Mouse (Mus musculus): Measurements from ENCODE around the gene Rtl1. TPM values are rescaled to one million over a fixed set of nuclear protein-coding genes. Genes with fewer than 3 reads are reported as not detected.

The Rtl1 gene
- total RNA-seq, 2 experiments from 2014 or later: not detected

Small RNA genes within 50 kb of the gene (microRNA-seq; reads per million reads assigned to microRNA genes)
- not detected for gene Gm23912
- gene Mir1188: not detected
- gene Mir127: 1,467 reads per million, percentile 86 among the genes with 10 or more reads in this experiment
- not detected for gene Mir136
- gene Mir1906-1: not detected
- gene Mir3070a: not detected
- not detected for gene Mir3070b
- gene Mir3071: not detected
- gene Mir337: not detected
- gene Mir341: 13.0 reads per million, percentile 28 among the genes with 10 or more reads in this experiment
- gene Mir3544: not detected
- 3.8 reads per million, percentile 4 among the genes with 10 or more reads in this experiment for gene Mir370
- 61.4 reads per million, percentile 53 among the genes with 10 or more reads in this experiment for gene Mir431
- not detected for gene Mir432
- gene Mir433: 47.7 reads per million, percentile 49 among the genes with 10 or more reads in this experiment
- gene Mir434: 178 reads per million, percentile 66 among the genes with 10 or more reads in this experiment
- gene Mir493: 13.3 reads per million, percentile 29 among the genes with 10 or more reads in this experiment
- 26.6 reads per million, percentile 40 among the genes with 10 or more reads in this experiment for gene Mir540
- gene Mir665: 4.1 reads per million, percentile 6 among the genes with 10 or more reads in this experiment
- gene Mir673: 17.4 reads per million, percentile 34 among the genes with 10 or more reads in this experiment
- gene Mir770: 12.6 reads per million, percentile 28 among the genes with 10 or more reads in this experiment

Other genes with a start within 250 kb of the Rtl1 start
- gene Dlk1, start 147.5 kb downstream of the Rtl1 start, total RNA-seq (2021): 1 to 10 TPM in 1 of 2 experiments, under 1 TPM in 1; 0.69 to 1.1 TPM